ENCODE assay signal across 24 mouse cellular contexts in genomic region chr8:103086956-103087482, GRCm38 (mm10).
DNase-seq lines count a peak whose midpoint lies in the region; ATAC-seq and TF ChIP-seq lines count a peak whose summit lies in the region.
"Had no signal": no experiment of that assay in that cellular context is flagged by ENCODE, and none has a peak within 500 bp of the region (broad histone marks: within the 10 kb centered on the region; RNA-seq: fewer than 3 reads in every experiment).

No protein-coding gene starts in this region.

- H3K4me3 ChIP-seq in forebrain, postnatal 0 days (ENCODE audit: low read depth, low read length) = no peak overlapping the region
- no peak overlapping the region for H3K4me3 ChIP-seq in forebrain, embryonic 12.5 days (replicated peaks)
- no peak overlapping the region for H3K4me3 ChIP-seq in intestine, postnatal 0 days (ENCODE audit: low read depth, low read length)
- H3K4me3 ChIP-seq: embryonic facial prominence, embryonic 15.5 days; forebrain, embryonic 15.5 days; gastrocnemius, adult 2 months; hindbrain, embryonic 13.5 days; layer of hippocampus, adult 2 months; neural tube, embryonic 15.5 days had no signal

- no peak overlapping the region for H3K27ac ChIP-seq in forebrain, postnatal 0 days (ENCODE audit: low read depth, low read length)
- H3K27ac ChIP-seq in forebrain, embryonic 12.5 days = no peak overlapping the region
- H3K27ac ChIP-seq in intestine, postnatal 0 days (ENCODE audit: low read depth, low read length) = no peak overlapping the region
- H3K27ac ChIP-seq: embryonic facial prominence, embryonic 15.5 days; forebrain, embryonic 15.5 days; gastrocnemius, adult 2 months; hindbrain, embryonic 13.5 days; layer of hippocampus, adult 2 months; neural tube, embryonic 15.5 days had no signal

- peak; percentile 27; the same call in 1 of the 2 replicates for ATAC-seq in forebrain, postnatal 0 days
- no peak for ATAC-seq in forebrain, embryonic 12.5 days (ENCODE audit: low FRiP score)
- no peak for ATAC-seq in intestine, postnatal 0 days
- ATAC-seq: CD4-positive, CD25-positive, alpha-beta regulatory T cell, adult 4 months; forebrain, embryonic 15.5 days; inflammation-experienced regulatory T-cells, adult 6 months; lung, postnatal 0 days had no signal

- no peaks in the 10 kb centered on the region for H3K9me3 ChIP-seq in forebrain, postnatal 0 days (ENCODE audit: low read length)
- H3K9me3 ChIP-seq in forebrain, embryonic 12.5 days = no peaks in the 10 kb centered on the region
- H3K9me3 ChIP-seq in intestine, postnatal 0 days (ENCODE audit: control insufficient read depth) = no peaks in the 10 kb centered on the region
- H3K9me3 ChIP-seq: embryonic facial prominence, embryonic 15.5 days; forebrain, embryonic 15.5 days; hindbrain, embryonic 13.5 days; neural tube, embryonic 15.5 days had no signal

- H3K4me1 ChIP-seq in forebrain, postnatal 0 days (ENCODE audit: insufficient read depth) = 0 out of 2 replicates have a peak, but pooled peaks cover 4% of the 10 kb centered on the region
- peaks cover 3% of the 10 kb centered on the region; the same call in 1 of the 2 replicates for H3K4me1 ChIP-seq in forebrain, embryonic 12.5 days
- no peaks in the 10 kb centered on the region for H3K4me1 ChIP-seq in intestine, postnatal 0 days (replicated peaks; ENCODE audit: control insufficient read depth, insufficient read depth, low read length)
- H3K4me1 ChIP-seq: embryonic facial prominence, embryonic 15.5 days; forebrain, embryonic 15.5 days; hindbrain, embryonic 13.5 days; neural tube, embryonic 15.5 days had no signal

- DNase-seq in forebrain, postnatal 0 days = peak; percentile 47
- DNase-seq in left cerebral cortex, postnatal 25 days (ENCODE audit: low spot score in 2 of 2) = peak; percentile 21 to 64
- DNase-seq in left cerebral cortex, postnatal 4 days = no peak
- DNase-seq in right cerebral cortex, adult 2 months (ENCODE audit: low spot score in 2 of 2) = peak; percentile 5 to 7
- DNase-seq in right cerebral cortex, postnatal 4 days = no peak
- DNase-seq in kidney, postnatal 14 days = no peak
- DNase-seq: adrenal gland, postnatal 25 days; cerebellum, adult 11 months; cerebellum, postnatal 10 days; embryo, embryonic 11 days; gastrocnemius, adult 2 months; kidney, adult 2 months; kidney, postnatal 10 days; thymus, postnatal 25 days had no signal

- no peak overlapping the region for H3K9ac ChIP-seq in forebrain, postnatal 0 days
- H3K9ac ChIP-seq in forebrain, embryonic 12.5 days = no peak overlapping the region
- no peak overlapping the region for H3K9ac ChIP-seq in intestine, postnatal 0 days (ENCODE audit: low read depth, low read length)
- H3K9ac ChIP-seq: embryonic facial prominence, embryonic 15.5 days; forebrain, embryonic 15.5 days; hindbrain, embryonic 13.5 days; neural tube, embryonic 15.5 days had no signal

- intact Hi-C loops in left cerebral cortex, postnatal 25 days (cut with DNase I) = no loop called here
- intact Hi-C loops in left cerebral cortex, postnatal 4 days (cut with DNase I) = no loop called here

- no peaks in the 10 kb centered on the region for H3K27me3 ChIP-seq in forebrain, postnatal 0 days (ENCODE audit: insufficient read depth, low read length)
- no peaks in the 10 kb centered on the region for H3K27me3 ChIP-seq in forebrain, embryonic 12.5 days
- H3K27me3 ChIP-seq in intestine, postnatal 0 days (replicated peaks; ENCODE audit: control insufficient read depth, insufficient read depth, low read length) = no peaks in the 10 kb centered on the region
- H3K27me3 ChIP-seq: embryonic facial prominence, embryonic 15.5 days; forebrain, embryonic 15.5 days; hindbrain, embryonic 13.5 days; neural tube, embryonic 15.5 days had no signal

- no peaks in the 10 kb centered on the region for H3K36me3 ChIP-seq in forebrain, postnatal 0 days (ENCODE audit: insufficient read depth)
- no peaks in the 10 kb centered on the region for H3K36me3 ChIP-seq in forebrain, embryonic 12.5 days (replicated peaks)
- no peaks in the 10 kb centered on the region for H3K36me3 ChIP-seq in intestine, postnatal 0 days (ENCODE audit: control insufficient read depth, insufficient read depth)
- H3K36me3 ChIP-seq: embryonic facial prominence, embryonic 15.5 days; forebrain, embryonic 15.5 days; hindbrain, embryonic 13.5 days; neural tube, embryonic 15.5 days had no signal

- no peak for TF ChIP-seq CTCF in forebrain, postnatal 0 days (IDR thresholded peaks at IDR 0.05; ENCODE audit: low read depth)
- no peak for TF ChIP-seq CTCF in intestine, postnatal 0 days (IDR thresholded peaks at IDR 0.05; ENCODE audit: low read depth)

- no peak overlapping the region for H3K4me2 ChIP-seq in forebrain, postnatal 0 days (ENCODE audit: low read depth)
- H3K4me2 ChIP-seq in forebrain, embryonic 12.5 days = no peak overlapping the region
- H3K4me2 ChIP-seq in intestine, postnatal 0 days (replicated peaks; ENCODE audit: low read depth) = no peak overlapping the region
- H3K4me2 ChIP-seq: embryonic facial prominence, embryonic 15.5 days; forebrain, embryonic 15.5 days; hindbrain, embryonic 13.5 days; neural tube, embryonic 15.5 days had no signal

- WGBS in forebrain, postnatal 0 days = 55% methylated on average over 4 of the region's 4 CpGs
- 48% methylated on average over 4 of the region's 4 CpGs for WGBS in forebrain, embryonic 12.5 days
- WGBS in intestine, postnatal 0 days = 72% methylated on average over 4 of the region's 4 CpGs

Comparison
In these comparisons a context has a peak if more than half of its experiments do, and no peak if none do; other contexts are left out.
1. DNase-seq: peak in forebrain, postnatal 0 days (single experiment), left cerebral cortex, postnatal 25 days (2 of 2) and right cerebral cortex, adult 2 months (2 of 2); none in left cerebral cortex, postnatal 4 days (single experiment), right cerebral cortex, postnatal 4 days (single experiment) and kidney, postnatal 14 days (single experiment).